Mouse (Mus musculus) c-Kit-positive CD71-negative TER-119-negative erythroid progenitor cells, embryonic 14.5 days (primary cell): ENCODE measurements around the gene Scgb1b11.
"Not testable (repeated sequence)": the region's sequence is repeated elsewhere in the genome, so short reads cannot be mapped to it uniquely, and the experiment has no call there.

Source experiments
- DNase-seq: peaks from one replicate; pipeline ENCODE4 v3.0.0-alpha.2; 2013; ENCODE audit warnings: low read depth

Gene Scgb1b11

DNA sequence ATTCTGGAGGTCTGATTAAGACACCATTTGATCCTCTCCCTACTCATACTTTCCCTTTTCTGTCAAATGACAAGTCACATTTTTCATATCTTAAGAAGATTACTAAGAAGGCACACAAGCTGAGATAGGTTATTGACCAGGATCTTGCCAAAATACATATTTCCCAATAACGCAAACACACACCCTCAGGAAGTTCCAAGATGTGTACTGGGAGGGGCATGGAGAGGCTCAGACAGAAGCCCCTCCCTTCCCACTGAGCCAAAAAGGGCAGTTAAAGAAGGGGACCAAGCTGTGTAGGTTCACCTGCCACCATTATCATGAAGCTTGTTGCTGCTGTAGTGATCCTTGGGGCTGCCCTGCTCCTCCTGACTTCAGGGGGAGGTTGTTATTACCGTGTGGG lies at the start of gene Scgb1b11:
TSS of gene Scgb1b11 (plus strand) at position 301 of the 400 bp plus-strand sequence.
- not testable (repeated sequence) for DNase-seq

DNA sequence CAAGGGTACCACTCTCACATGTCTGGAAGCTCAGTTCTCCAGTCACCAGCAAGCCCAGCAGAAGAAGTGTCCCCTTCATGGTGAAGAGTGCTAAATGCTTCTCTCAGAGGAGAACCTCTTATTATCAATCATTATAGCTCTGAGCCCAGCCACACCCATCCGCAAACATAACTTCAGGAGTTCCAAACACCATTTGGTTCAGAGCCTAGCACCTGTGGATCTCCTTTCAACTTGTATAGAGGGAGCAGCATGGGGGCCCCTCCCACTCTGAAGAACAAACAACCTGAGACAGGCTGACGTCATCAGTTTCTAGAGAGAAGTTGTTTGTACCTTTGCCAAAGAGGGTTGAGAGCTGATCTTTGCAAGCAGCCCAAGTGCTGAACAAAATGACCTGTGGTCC lies 11.6 kb upstream of the Scgb1b11 start, which contains the start of gene Scgb2b11:
TSS of gene Scgb2b11 (minus strand) at position 101 of the 400 bp plus-strand sequence.
- not testable (repeated sequence) for DNase-seq
